Mouse (Mus musculus) heart, adult 11 months (tissue): ENCODE results near the gene Slc23a4.

ENCODE experiments used
- DNase-seq: peaks from one replicate; pipeline ENCODE4 v3.0.0; 2022

Gene Slc23a4

GRCm38 (mm10) chr6:34910371-34911219 lies 77.6 kb downstream of the Slc23a4 start, which contains the start of gene Wdr91:
TSS of gene Wdr91 (minus strand) at chr6:34910876.
- peak; percentile 99 for DNase-seq

- DNase-seq: no peak
Observed at GRCm38 (mm10) chr6:34909631-34910345, 78.4 kb downstream of the Slc23a4 start.

GRCm38 (mm10) chr6:34907696-34908260 lies 80.4 kb downstream of the Slc23a4 start:
- DNase-seq: peak; percentile 96

GRCm38 (mm10) chr6:34907121-34907614 lies 81.0 kb downstream of the Slc23a4 start:
- DNase-seq: peak; percentile 95

GRCm38 (mm10) chr6:34906661-34907060 lies 81.5 kb downstream of the Slc23a4 start:
- DNase-seq: peak; percentile 96

- no peak for DNase-seq
Observed at GRCm38 (mm10) chr6:34906125-34906524, 82.1 kb downstream of the Slc23a4 start.

- no peak for DNase-seq
Observed at GRCm38 (mm10) chr6:34904361-34904760, 83.8 kb downstream of the Slc23a4 start.

GRCm38 (mm10) chr6:34903851-34904250 lies 84.4 kb downstream of the Slc23a4 start:
- no peak for DNase-seq

- no peak for DNase-seq
Observed at GRCm38 (mm10) chr6:34903441-34903840, 84.8 kb downstream of the Slc23a4 start.

- DNase-seq: no peak
Observed at GRCm38 (mm10) chr6:34902578-34902977, 85.6 kb downstream of the Slc23a4 start.

GRCm38 (mm10) chr6:34901911-34902444 lies 86.2 kb downstream of the Slc23a4 start:
- no peak for DNase-seq

- DNase-seq: peak; percentile 86
Observed at GRCm38 (mm10) chr6:34900990-34901389, 87.2 kb downstream of the Slc23a4 start.

GRCm38 (mm10) chr6:34899127-34899526 lies 89.1 kb downstream of the Slc23a4 start:
- peak; percentile 88 for DNase-seq

- DNase-seq: peak; percentile 89
Observed at GRCm38 (mm10) chr6:34896168-34896780, 91.9 kb downstream of the Slc23a4 start.

GRCm38 (mm10) chr6:34895569-34895968 lies 92.6 kb downstream of the Slc23a4 start:
- DNase-seq: peak; percentile 89
